Mouse (Mus musculus): ENCODE measurements around the gene Nsmf. TPM values are rescaled to one million over a fixed set of nuclear protein-coding genes. Genes with fewer than 3 reads are reported as not detected.

Gene Nsmf
- polyA plus RNA-seq, 1 experiment, result 30.6 TPM

- H3ac ChIP-seq (ENCODE audit: control insufficient read depth, insufficient read length, low read depth), result no peak overlapping the region
- peaks cover 22% of the 10 kb centered on the region for H3K36me3 ChIP-seq (ENCODE audit: control insufficient read depth, insufficient read depth)
- no peaks in the 10 kb centered on the region for H3K27me3 ChIP-seq (ENCODE audit: control insufficient read depth, insufficient read depth, insufficient read length)
- no peaks in the 10 kb centered on the region for H3K79me3 ChIP-seq (ENCODE audit: low read depth)
- TF ChIP-seq MYOD1 (IDR thresholded peaks at IDR 0.05; ENCODE audit: control insufficient read depth, insufficient read length, low read depth) (no peak), CEBPB (IDR thresholded peaks at IDR 0.05; ENCODE audit: low read depth) (no peak), CTCF (IDR thresholded peaks at IDR 0.05; ENCODE audit: control insufficient read depth, insufficient read depth, insufficient read length) (no peak), MAX (IDR thresholded peaks at IDR 0.05) (no peak), USF1 (IDR thresholded peaks at IDR 0.05; ENCODE audit: low read depth) (no peak), MYOG (IDR thresholded peaks at IDR 0.05; ENCODE audit: control insufficient read depth, extremely low read depth, insufficient read length) (no peak), FOSL1 (IDR thresholded peaks at IDR 0.05; ENCODE audit: insufficient read depth, low read length, poor library complexity, severe bottlenecking) (no peak)
- no peak overlapping the region for H3K4me3 ChIP-seq (ENCODE audit: insufficient read depth, poor library complexity, severe bottlenecking)
- H3K79me2 ChIP-seq (ENCODE audit: control insufficient read depth, insufficient read depth), result peaks cover 19% of the 10 kb centered on the region
Observed at GRCm38 (mm10) chr2:25058926-25059325, 4.8 kb downstream of the Nsmf start.

DNA sequence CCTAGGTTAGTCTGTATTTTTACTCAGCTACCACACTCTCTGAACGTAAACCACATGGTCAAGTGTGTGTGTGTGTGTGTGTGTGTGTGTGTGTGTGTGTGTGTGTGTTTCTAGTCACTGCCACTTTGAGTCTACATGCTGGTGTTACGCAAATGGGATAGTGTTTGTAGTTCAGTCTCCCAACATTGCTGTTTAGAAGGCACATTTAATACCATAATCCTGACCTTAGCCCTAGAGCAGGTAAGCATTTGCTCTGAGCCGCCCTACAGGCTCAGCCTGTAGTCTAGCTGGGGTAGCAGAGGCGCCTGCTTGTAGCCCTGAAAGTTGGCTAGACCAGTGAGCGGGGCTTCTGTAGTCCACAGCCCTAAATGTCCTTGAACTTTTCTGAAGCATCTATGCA lies 9.4 kb downstream of the Nsmf start:
- Histone ChIP-seq H3K36me3 (ENCODE audit: control insufficient read depth, insufficient read depth) (peaks cover 22% of the 10 kb centered on the region), H3ac (ENCODE audit: control insufficient read depth, insufficient read length, low read depth) (no peak overlapping the region), H3K4me3 (ENCODE audit: insufficient read depth, poor library complexity, severe bottlenecking) (no peak overlapping the region), H3K27me3 (ENCODE audit: control insufficient read depth, insufficient read depth, insufficient read length) (no peaks in the 10 kb centered on the region), H3K79me3 (ENCODE audit: low read depth) (no peaks in the 10 kb centered on the region), H3K79me2 (ENCODE audit: control insufficient read depth, insufficient read depth) (no peaks in the 10 kb centered on the region)
- TF ChIP-seq MYOG (IDR thresholded peaks at IDR 0.05; ENCODE audit: control insufficient read depth, extremely low read depth, insufficient read length) (no peak), CEBPB (IDR thresholded peaks at IDR 0.05; ENCODE audit: low read depth) (no peak)

DNA sequence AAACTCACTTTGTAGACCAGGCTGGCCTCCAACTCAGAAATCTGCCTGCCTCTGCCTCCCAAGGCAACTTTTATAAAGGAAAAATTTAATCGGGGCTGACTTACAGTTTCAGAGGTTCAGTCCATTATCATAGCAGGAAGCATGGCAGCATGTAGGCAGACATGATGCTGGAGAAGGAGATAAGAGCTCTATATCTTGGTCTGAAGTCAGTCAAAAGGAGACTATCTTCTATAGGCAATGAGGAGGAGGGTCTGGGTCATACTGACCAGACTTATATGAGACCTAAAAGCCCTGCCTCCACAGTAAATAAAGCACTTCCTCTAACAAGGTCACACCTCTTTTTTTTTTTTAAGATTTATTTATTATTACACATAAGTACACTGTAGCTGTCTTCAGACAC lies 10.1 kb downstream of the Nsmf start:
- Histone ChIP-seq H3K79me2 (ENCODE audit: control insufficient read depth, insufficient read depth) (no peaks in the 10 kb centered on the region), H3K36me3 (ENCODE audit: control insufficient read depth, insufficient read depth) (peaks cover 18% of the 10 kb centered on the region), H3ac (ENCODE audit: control insufficient read depth, insufficient read length, low read depth) (no peak overlapping the region), H3K4me3 (ENCODE audit: insufficient read depth, poor library complexity, severe bottlenecking) (no peak overlapping the region), H3K27me3 (ENCODE audit: control insufficient read depth, insufficient read depth, insufficient read length) (peaks cover 4% of the 10 kb centered on the region), H3K79me3 (ENCODE audit: low read depth) (no peaks in the 10 kb centered on the region)
- no peak for TF ChIP-seq MYOD1 (IDR thresholded peaks at IDR 0.05; ENCODE audit: control insufficient read depth, insufficient read length, low read depth)
- TF ChIP-seq MAX (IDR thresholded peaks at IDR 0.05), result no peak
- no peak for TF ChIP-seq CEBPB (IDR thresholded peaks at IDR 0.05; ENCODE audit: low read depth)
- TF ChIP-seq FOSL1 (IDR thresholded peaks at IDR 0.05; ENCODE audit: insufficient read depth, low read length, poor library complexity, severe bottlenecking), result no peak
- TF ChIP-seq MYOG (IDR thresholded peaks at IDR 0.05; ENCODE audit: control insufficient read depth, extremely low read depth, insufficient read length), result no peak
- TF ChIP-seq CTCF (IDR thresholded peaks at IDR 0.05; ENCODE audit: control insufficient read depth, insufficient read depth, insufficient read length), result no peak
- TF ChIP-seq USF1 (IDR thresholded peaks at IDR 0.05; ENCODE audit: low read depth), result no peak

- H3ac ChIP-seq (ENCODE audit: control insufficient read depth, insufficient read length, low read depth), result no peak overlapping the region
- TF ChIP-seq MYOD1 (IDR thresholded peaks at IDR 0.05; ENCODE audit: control insufficient read depth, insufficient read length, low read depth) (no peak), FOSL1 (IDR thresholded peaks at IDR 0.05; ENCODE audit: insufficient read depth, low read length, poor library complexity, severe bottlenecking) (no peak), CTCF (IDR thresholded peaks at IDR 0.05; ENCODE audit: control insufficient read depth, insufficient read depth, insufficient read length) (no peak), CEBPB (IDR thresholded peaks at IDR 0.05; ENCODE audit: low read depth) (no peak), MAX (IDR thresholded peaks at IDR 0.05) (no peak), USF1 (IDR thresholded peaks at IDR 0.05; ENCODE audit: low read depth) (no peak), MYOG (IDR thresholded peaks at IDR 0.05; ENCODE audit: control insufficient read depth, extremely low read depth, insufficient read length) (no peak)
- peaks cover 4% of the 10 kb centered on the region for H3K27me3 ChIP-seq (ENCODE audit: control insufficient read depth, insufficient read depth, insufficient read length)
- no peaks in the 10 kb centered on the region for H3K79me3 ChIP-seq (ENCODE audit: low read depth)
- no peak overlapping the region for H3K4me3 ChIP-seq (ENCODE audit: insufficient read depth, poor library complexity, severe bottlenecking)
- H3K79me2 ChIP-seq (ENCODE audit: control insufficient read depth, insufficient read depth), result no peaks in the 10 kb centered on the region
- H3K36me3 ChIP-seq (ENCODE audit: control insufficient read depth, insufficient read depth), result peaks cover 6% of the 10 kb centered on the region
Observed at GRCm38 (mm10) chr2:25065537-25065936, 11.4 kb downstream of the Nsmf start.

- TF ChIP-seq CEBPB (IDR thresholded peaks at IDR 0.05; ENCODE audit: low read depth) (no peak), MAX (IDR thresholded peaks at IDR 0.05) (no peak), MYOD1 (IDR thresholded peaks at IDR 0.05; ENCODE audit: control insufficient read depth, insufficient read length, low read depth) (no peak), FOSL1 (IDR thresholded peaks at IDR 0.05; ENCODE audit: insufficient read depth, low read length, poor library complexity, severe bottlenecking) (no peak), CTCF (IDR thresholded peaks at IDR 0.05; ENCODE audit: control insufficient read depth, insufficient read depth, insufficient read length) (no peak), USF1 (IDR thresholded peaks at IDR 0.05; ENCODE audit: low read depth) (no peak), MYOG (IDR thresholded peaks at IDR 0.05; ENCODE audit: control insufficient read depth, extremely low read depth, insufficient read length) (no peak)
- H3K4me3 ChIP-seq (ENCODE audit: insufficient read depth, poor library complexity, severe bottlenecking), result no peak overlapping the region
- no peak overlapping the region for H3ac ChIP-seq (ENCODE audit: control insufficient read depth, insufficient read length, low read depth)
- H3K36me3 ChIP-seq (ENCODE audit: control insufficient read depth, insufficient read depth), result peaks cover 5% of the 10 kb centered on the region
- no peaks in the 10 kb centered on the region for H3K79me2 ChIP-seq (ENCODE audit: control insufficient read depth, insufficient read depth)
- H3K79me3 ChIP-seq (ENCODE audit: low read depth), result no peaks in the 10 kb centered on the region
- H3K27me3 ChIP-seq (ENCODE audit: control insufficient read depth, insufficient read depth, insufficient read length), result peaks cover 4% of the 10 kb centered on the region
Observed at GRCm38 (mm10) chr2:25066552-25066951, 12.4 kb downstream of the Nsmf start.

DNA sequence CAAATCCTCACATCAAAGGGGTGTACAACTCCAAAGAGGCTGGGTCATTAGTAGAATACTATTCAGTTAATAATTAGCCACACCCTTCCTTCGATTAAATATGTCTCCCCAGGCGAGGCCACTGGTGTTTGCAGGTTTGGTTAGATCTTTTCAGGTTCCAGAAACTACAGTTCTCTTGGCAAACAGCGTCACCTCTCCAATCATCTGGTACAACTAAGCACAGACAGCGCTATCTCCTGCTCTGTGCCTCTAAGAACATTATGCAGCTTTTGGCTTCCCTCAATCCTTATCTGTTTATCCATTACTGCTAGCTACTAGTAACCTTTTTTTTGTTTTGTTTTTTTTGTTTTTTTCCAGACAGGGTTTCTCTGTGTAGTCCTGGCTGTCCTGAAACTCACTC lies 15.4 kb downstream of the Nsmf start:
- no peak for TF ChIP-seq CTCF (IDR thresholded peaks at IDR 0.05; ENCODE audit: control insufficient read depth, insufficient read depth, insufficient read length)
- no peak for TF ChIP-seq MAX (IDR thresholded peaks at IDR 0.05)
- no peak for TF ChIP-seq CEBPB (IDR thresholded peaks at IDR 0.05; ENCODE audit: low read depth)
- TF ChIP-seq MYOG (IDR thresholded peaks at IDR 0.05; ENCODE audit: control insufficient read depth, extremely low read depth, insufficient read length), result no peak
- no peak for TF ChIP-seq MYOD1 (IDR thresholded peaks at IDR 0.05; ENCODE audit: control insufficient read depth, insufficient read length, low read depth)
- TF ChIP-seq FOSL1 (IDR thresholded peaks at IDR 0.05; ENCODE audit: insufficient read depth, low read length, poor library complexity, severe bottlenecking), result no peak
- TF ChIP-seq USF1 (IDR thresholded peaks at IDR 0.05; ENCODE audit: low read depth), result no peak
- Histone ChIP-seq H3K79me3 (ENCODE audit: low read depth) (no peaks in the 10 kb centered on the region), H3ac (ENCODE audit: control insufficient read depth, insufficient read length, low read depth) (no peak overlapping the region), H3K79me2 (ENCODE audit: control insufficient read depth, insufficient read depth) (no peaks in the 10 kb centered on the region), H3K4me3 (ENCODE audit: insufficient read depth, poor library complexity, severe bottlenecking) (no peak overlapping the region), H3K27me3 (ENCODE audit: control insufficient read depth, insufficient read depth, insufficient read length) (peaks cover 4% of the 10 kb centered on the region), H3K36me3 (ENCODE audit: control insufficient read depth, insufficient read depth) (no peaks in the 10 kb centered on the region)

Measured in C2C12 (cell line).